Mouse (Mus musculus) bone marrow, adult 2 months (tissue): Measurements from ENCODE around the gene Lmntd2. TPM values are rescaled to one million over a fixed set of nuclear protein-coding genes. Genes with fewer than 3 reads are reported as not detected.

Source experiments
- H3K27ac ChIP-seq: fragments of 200-500 bp; 2 replicates; pipeline ENCODE4 v1.5.1; 2012; ENCODE audit warnings: low read depth, mild to moderate bottlenecking, control low read depth, inconsistent platforms, low read length; ENCODE audit not compliant: control insufficient read depth, poor library complexity, insufficient read depth
- H3K4me1 ChIP-seq: fragments of 200-500 bp; 2 replicates; pipeline ENCODE4 v1.6.1; 2011; ENCODE audit warnings: low read length; ENCODE audit not compliant: control insufficient read depth, insufficient read depth
- H3K4me3 ChIP-seq: fragments of 200-500 bp; replicated peaks from 2 replicates; pipeline ENCODE3; 2011; ENCODE audit warnings: mild to moderate bottlenecking, low read depth, low read length, control low read depth; ENCODE audit not compliant: control insufficient read depth
- CTCF ChIP-seq: fragments of 200-500 bp; IDR thresholded peaks from 2 replicates; pipeline ENCODE4 v1.5.1; 2011; ENCODE audit warnings: low read length, control low read depth; ENCODE audit not compliant: control insufficient read depth, insufficient read depth
- POLR2A ChIP-seq: fragments of 200-500 bp; IDR thresholded peaks from 2 replicates; pipeline ENCODE4 v1.6.1; 2011; ENCODE audit warnings: low read depth, mild to moderate bottlenecking, control low read depth, low read length, borderline replicate concordance; ENCODE audit not compliant: control insufficient read depth
- WGBS: fragments of 180-500 bp; shearing (Covaris S2); methylation state at CpG from one replicate; pipeline ENCODE4 v1.1.7; 2018; 5-methylcytosine and 5-hydroxymethylcytosine counted together
- polyA plus RNA-seq: library from polyadenylated mRNA; stranded (reverse); fragments of >200 nt; gene quantifications from 2 replicates; pipeline ENCODE4 v1.2.4, GENCODE M21; 2011; ENCODE audit warnings: low replicate concordance; ENCODE audit not compliant: missing spikeins, insufficient read depth, insufficient read length

Gene Lmntd2
- polyA plus RNA-seq, 1 experiment = 1.9 TPM

DNA sequence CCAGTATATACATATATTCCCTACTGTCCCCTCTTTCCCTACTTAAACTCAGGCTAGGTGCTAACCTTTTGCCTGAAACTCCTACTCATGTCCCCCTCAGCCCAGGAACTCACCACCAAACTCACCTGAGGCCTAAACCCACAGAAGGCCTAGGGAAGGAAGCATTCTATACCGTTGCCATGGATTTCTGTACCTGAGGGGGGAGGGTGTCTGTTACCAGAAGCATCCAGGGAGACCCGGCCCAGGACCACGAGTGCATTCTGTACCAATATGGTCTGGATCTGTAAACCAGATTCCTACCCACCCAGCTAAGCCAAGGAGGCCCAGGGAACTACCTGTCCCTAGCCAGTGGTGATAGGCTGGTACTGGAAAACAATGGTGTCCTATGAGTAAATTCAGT lies 430 bp upstream of the Lmntd2 start:
- H3K27ac ChIP-seq = no peak overlapping the region
- 86% methylated on average over 3 of the region's 3 CpGs for WGBS
- no peak for TF ChIP-seq POLR2A
- no peak for TF ChIP-seq CTCF
- peaks cover 4% of the 10 kb centered on the region; the same call in 1 of the 2 replicates for H3K4me1 ChIP-seq
- no peak overlapping the region for H3K4me3 ChIP-seq

DNA sequence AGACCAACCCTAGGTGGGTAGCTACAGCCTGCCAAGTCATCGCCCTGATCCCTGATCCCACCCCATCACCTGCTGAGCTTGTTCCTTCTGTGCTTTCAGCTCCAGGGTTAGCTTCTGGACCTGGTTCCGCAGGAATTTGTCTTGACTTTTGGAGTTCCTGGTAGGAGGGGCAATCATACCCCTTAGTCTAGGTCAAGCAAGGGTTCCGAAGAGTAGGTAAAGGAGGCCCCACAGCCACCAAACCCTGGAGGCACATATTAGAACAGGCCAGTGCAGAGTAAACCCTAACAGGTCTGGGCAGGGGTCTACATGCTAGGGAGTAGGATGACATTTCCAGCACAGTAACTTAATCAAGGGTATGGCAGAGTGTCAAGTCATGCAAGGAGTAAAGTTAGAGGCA lies 747 bp downstream of the Lmntd2 start:
- WGBS = 93% methylated on average over 3 of the region's 3 CpGs
- no peak for TF ChIP-seq CTCF
- no peak for TF ChIP-seq POLR2A
- no peak overlapping the region for H3K27ac ChIP-seq
- H3K4me1 ChIP-seq = peaks cover 6% of the 10 kb centered on the region
- H3K4me3 ChIP-seq = no peak overlapping the region

DNA sequence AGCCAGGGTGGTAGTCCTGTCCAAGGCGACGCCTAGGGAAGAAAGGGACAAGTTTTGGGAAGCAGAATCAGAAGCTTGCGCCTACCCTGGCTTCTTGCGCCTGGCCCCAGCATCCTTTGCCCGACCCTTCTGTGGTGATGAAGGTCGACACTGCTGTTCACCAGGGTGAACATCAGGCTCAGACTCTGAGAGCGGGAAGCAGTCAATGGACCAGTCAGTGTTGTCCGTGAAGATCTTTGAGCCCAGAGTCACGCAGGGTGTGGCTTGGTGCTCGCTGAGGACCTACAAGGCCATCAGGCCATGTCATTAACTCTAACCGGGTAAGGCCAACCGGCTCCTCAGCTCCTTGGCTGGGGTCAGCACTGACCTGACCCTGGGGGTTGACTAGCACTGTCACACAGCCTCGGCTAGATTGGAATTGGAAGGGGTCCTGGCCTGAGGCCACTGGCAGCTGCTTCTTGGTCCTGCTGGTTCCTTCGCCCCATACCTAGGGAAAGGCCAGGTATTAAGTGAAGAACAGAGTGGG lies 3.2 kb downstream of the Lmntd2 start:
- peaks cover 6% of the 10 kb centered on the region for H3K4me1 ChIP-seq
- TF ChIP-seq POLR2A (no peak), CTCF (no peak)
- no peak overlapping the region for H3K27ac ChIP-seq
- 88% methylated on average over 14 of the region's 14 CpGs for WGBS
- no peak overlapping the region for H3K4me3 ChIP-seq

GRCm38 (mm10) chr7:141210137-141210536 lies 3.7 kb downstream of the Lmntd2 start:
- Histone ChIP-seq H3K4me3 (no peak overlapping the region), H3K27ac (peak overlapping the region; percentile 33; the same call in 1 of the 2 replicates), H3K4me1 (peaks cover 6% of the 10 kb centered on the region)
- TF ChIP-seq POLR2A (no peak), CTCF (no peak)
- WGBS = 85% methylated on average over 12 of the region's 12 CpGs

DNA sequence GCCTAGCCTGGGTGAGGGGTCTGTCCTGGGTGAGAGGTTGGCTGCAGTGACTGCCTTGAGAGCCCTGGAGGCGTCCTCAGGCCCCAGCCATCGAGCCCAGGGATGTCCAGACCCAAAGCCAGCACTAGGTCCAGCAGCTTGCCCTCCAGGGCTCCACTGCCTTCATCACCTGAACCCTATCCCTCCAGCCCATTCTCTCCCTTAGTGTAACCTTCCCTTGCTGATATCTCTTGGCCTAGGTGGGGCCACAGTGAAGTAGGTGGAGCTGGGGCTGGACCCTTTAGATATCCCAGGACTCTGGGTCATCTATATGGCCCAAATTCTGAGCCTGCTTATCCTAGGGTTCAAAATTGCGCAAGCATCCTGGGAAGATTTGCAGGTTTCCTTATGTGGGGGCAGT lies 4.4 kb downstream of the Lmntd2 start:
- Histone ChIP-seq H3K4me1 (peaks cover 6% of the 10 kb centered on the region), H3K27ac (peak overlapping the region; percentile 66), H3K4me3 (no peak overlapping the region)
- TF ChIP-seq CTCF = no peak
- peak; percentile 51; the same call in 1 of the 2 replicates for TF ChIP-seq POLR2A
- WGBS = 65% methylated on average over 3 of the region's 3 CpGs

GRCm38 (mm10) chr7:141206182-141206937 lies 7.5 kb downstream of the Lmntd2 start:
- 89% methylated on average over 18 of the region's 18 CpGs for WGBS
- H3K27ac ChIP-seq = no peak overlapping the region
- TF ChIP-seq POLR2A (no peak), CTCF (no peak)
- H3K4me3 ChIP-seq = no peak overlapping the region
- H3K4me1 ChIP-seq = peaks cover 6% of the 10 kb centered on the region

DNA sequence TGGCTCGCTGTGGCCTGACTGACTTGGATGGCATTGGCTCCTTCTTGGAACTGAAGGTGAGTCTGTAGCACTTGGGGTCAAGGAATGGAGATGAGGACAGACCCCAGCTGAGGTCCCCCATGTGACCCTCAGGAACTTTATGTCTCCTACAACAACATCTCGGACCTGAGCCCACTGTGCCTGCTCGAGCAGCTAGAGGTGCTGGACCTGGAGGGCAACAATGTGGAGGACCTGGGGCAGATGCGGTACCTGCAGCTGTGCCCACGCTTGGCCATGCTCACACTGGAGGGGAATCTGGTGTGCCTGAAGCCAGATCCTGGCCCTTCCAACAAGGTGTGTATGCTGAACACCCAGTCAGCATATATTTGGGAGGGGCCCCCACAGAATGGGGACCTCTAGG lies 8.4 kb downstream of the Lmntd2 start:
- no peak overlapping the region for H3K4me3 ChIP-seq
- H3K4me1 ChIP-seq = peaks cover 6% of the 10 kb centered on the region
- no peak overlapping the region for H3K27ac ChIP-seq
- 86% methylated on average over 5 of the region's 5 CpGs for WGBS
- no peak for TF ChIP-seq CTCF
- no peak for TF ChIP-seq POLR2A

- no peak overlapping the region for H3K4me3 ChIP-seq
- peaks cover 3% of the 10 kb centered on the region for H3K4me1 ChIP-seq
- 52% methylated on average over 3 of the region's 3 CpGs for WGBS
- no peak overlapping the region for H3K27ac ChIP-seq
- TF ChIP-seq CTCF (no peak), POLR2A (no peak)
Measured at GRCm38 (mm10) chr7:141204546-141204945, 9.3 kb downstream of the Lmntd2 start.

- TF ChIP-seq CTCF (no peak), POLR2A (no peak)
- 89% methylated on average over 4 of the region's 4 CpGs for WGBS
- no peak overlapping the region for H3K27ac ChIP-seq
- H3K4me3 ChIP-seq = no peak overlapping the region
- H3K4me1 ChIP-seq = no peaks in the 10 kb centered on the region; the same call in 1 of the 2 replicates
Measured at GRCm38 (mm10) chr7:141198121-141198520, 15.8 kb downstream of the Lmntd2 start.
